Mouse (Mus musculus) T-cell, adult 2 months (primary cell): ENCODE results near the gene Fam228a.
A peak's percentile ranks its signal among the peaks of the same experiment; 100 is the strongest.
"Not testable (repeated sequence)": the region's sequence is repeated elsewhere in the genome, so short reads cannot be mapped to it uniquely, and the experiment has no call there.

Experiments used
- DNase-seq: peaks from one replicate; pipeline ENCODE4 v3.0.0; 2022; ENCODE audit warnings: low spot score

Gene Fam228a

GRCm38 (mm10) chr12:4738031-4738576 lies at the start of gene Fam228a:
Gene Fam228a (minus strand): TSS chr12:4738430.
- no peak for DNase-seq

GRCm38 (mm10) chr12:4784466-4784865 lies 46.2 kb upstream of the Fam228a start:
- DNase-seq = no peak

- DNase-seq = no peak
These were observed 45.4 kb upstream of the Fam228a start for GRCm38 (mm10) chr12:4783598-4783997.

- not testable (repeated sequence) for DNase-seq
These were observed 43.6 kb upstream of the Fam228a start for GRCm38 (mm10) chr12:4781725-4782404.

GRCm38 (mm10) chr12:4781270-4781669 lies 43.0 kb upstream of the Fam228a start:
- no peak for DNase-seq

- DNase-seq = no peak
These were observed 42.0 kb upstream of the Fam228a start for GRCm38 (mm10) chr12:4780245-4780644.

GRCm38 (mm10) chr12:4777734-4778133 lies 39.5 kb upstream of the Fam228a start:
- DNase-seq = no peak

- DNase-seq = peak; percentile 43
These were observed 37.3 kb upstream of the Fam228a start for GRCm38 (mm10) chr12:4775588-4775949.

GRCm38 (mm10) chr12:4774895-4775587 lies 36.8 kb upstream of the Fam228a start:
- peak; percentile 13 for DNase-seq

- DNase-seq = no peak
These were observed 31.1 kb upstream of the Fam228a start for GRCm38 (mm10) chr12:4769333-4769723.

GRCm38 (mm10) chr12:4768492-4769332 lies 30.5 kb upstream of the Fam228a start, which contains the start of the genes Pfn4 and Fam228b:
Gene Pfn4 (plus strand): TSS chr12:4769022.
Gene Fam228b (minus strand): TSS chr12:4769267.
- peak; percentile 89 for DNase-seq

- DNase-seq = no peak
These were observed 18.8 kb upstream of the Fam228a start for GRCm38 (mm10) chr12:4757060-4757459.

- not testable (repeated sequence) for DNase-seq
These were observed 16.2 kb upstream of the Fam228a start for GRCm38 (mm10) chr12:4754451-4754850.

GRCm38 (mm10) chr12:4744486-4744885 lies 6.3 kb upstream of the Fam228a start:
- no peak for DNase-seq

GRCm38 (mm10) chr12:4742183-4742582 lies 4.0 kb upstream of the Fam228a start:
- DNase-seq = no peak

GRCm38 (mm10) chr12:4740823-4741222 lies 2.6 kb upstream of the Fam228a start:
- DNase-seq = no peak

- DNase-seq = no peak
These were observed 5.9 kb downstream of the Fam228a start for GRCm38 (mm10) chr12:4732332-4732731.

- no peak for DNase-seq
These were observed 6.6 kb downstream of the Fam228a start for GRCm38 (mm10) chr12:4731629-4732028.

GRCm38 (mm10) chr12:4729165-4729564 lies 9.1 kb downstream of the Fam228a start:
- DNase-seq = no peak

- DNase-seq = no peak
These were observed 18.2 kb downstream of the Fam228a start for GRCm38 (mm10) chr12:4719762-4720754.
